Mouse (Mus musculus): Measurements from ENCODE around the gene Atoh7. TPM values are rescaled to one million over a fixed set of nuclear protein-coding genes. Genes with fewer than 3 reads are reported as not detected.

Atoh7 gene
- polyA plus RNA-seq, 1 experiment, result not detected

GRCm38 (mm10) chr10:63091915-63092314 lies 7.5 kb upstream of the Atoh7 start:
- no peak overlapping the region for H3K4me3 ChIP-seq (ENCODE audit: low read depth, low read length)
- H3K36me3 ChIP-seq (ENCODE audit: control insufficient read depth, insufficient read depth, low read length, poor library complexity, severe bottlenecking), result no peaks in the 10 kb centered on the region
- H3K4me1 ChIP-seq (ENCODE audit: control insufficient read depth, insufficient read depth, low read length), result peaks cover 3% of the 10 kb centered on the region
- H3K9ac ChIP-seq (ENCODE audit: low read depth, poor library complexity, severe bottlenecking), result no peak overlapping the region
- TF ChIP-seq POLR2A (IDR thresholded peaks at IDR 0.05; ENCODE audit: insufficient read depth, low read length), result no peak
- TF ChIP-seq CTCF (IDR thresholded peaks at IDR 0.05; ENCODE audit: low read depth, low read length), result no peak
- TF ChIP-seq EP300 (IDR thresholded peaks at IDR 0.05; ENCODE audit: insufficient read depth, low read depth, low read length), result no peak
- H3K27ac ChIP-seq (ENCODE audit: insufficient read depth, low read length), result no peak overlapping the region
- no peaks in the 10 kb centered on the region for H3K9me3 ChIP-seq (replicated peaks; ENCODE audit: control insufficient read depth, insufficient read depth, low read length, poor library complexity, severe bottlenecking)
- H3K27me3 ChIP-seq (ENCODE audit: control insufficient read depth, insufficient read depth, low read length, poor library complexity, severe bottlenecking), result 0 out of 2 replicates have a peak, but pooled peaks cover 2% of the 10 kb centered on the region

- TF ChIP-seq POLR2A (IDR thresholded peaks at IDR 0.05; ENCODE audit: insufficient read depth, low read length), result no peak
- no peak for TF ChIP-seq EP300 (IDR thresholded peaks at IDR 0.05; ENCODE audit: insufficient read depth, low read depth, low read length)
- no peak for TF ChIP-seq CTCF (IDR thresholded peaks at IDR 0.05; ENCODE audit: low read depth, low read length)
- no peak overlapping the region for H3K9ac ChIP-seq (ENCODE audit: low read depth, poor library complexity, severe bottlenecking)
- H3K9me3 ChIP-seq (replicated peaks; ENCODE audit: control insufficient read depth, insufficient read depth, low read length, poor library complexity, severe bottlenecking), result no peaks in the 10 kb centered on the region
- H3K4me1 ChIP-seq (ENCODE audit: control insufficient read depth, insufficient read depth, low read length), result peaks cover 3% of the 10 kb centered on the region
- no peaks in the 10 kb centered on the region for H3K36me3 ChIP-seq (ENCODE audit: control insufficient read depth, insufficient read depth, low read length, poor library complexity, severe bottlenecking)
- H3K4me3 ChIP-seq (ENCODE audit: low read depth, low read length), result no peak overlapping the region
- H3K27me3 ChIP-seq (ENCODE audit: control insufficient read depth, insufficient read depth, low read length, poor library complexity, severe bottlenecking), result peaks cover 2% of the 10 kb centered on the region; the same call in 1 of the 2 replicates
- no peak overlapping the region for H3K27ac ChIP-seq (ENCODE audit: insufficient read depth, low read length)
Observed at GRCm38 (mm10) chr10:63092616-63093550, 6.6 kb upstream of the Atoh7 start.

- TF ChIP-seq EP300 (IDR thresholded peaks at IDR 0.05; ENCODE audit: insufficient read depth, low read depth, low read length) (no peak), CTCF (IDR thresholded peaks at IDR 0.05; ENCODE audit: low read depth, low read length) (no peak), POLR2A (IDR thresholded peaks at IDR 0.05; ENCODE audit: insufficient read depth, low read length) (no peak)
- peaks cover 4% of the 10 kb centered on the region; the same call in 1 of the 2 replicates for H3K27me3 ChIP-seq (ENCODE audit: control insufficient read depth, insufficient read depth, low read length, poor library complexity, severe bottlenecking)
- no peaks in the 10 kb centered on the region for H3K4me1 ChIP-seq (ENCODE audit: control insufficient read depth, insufficient read depth, low read length)
- no peak overlapping the region for H3K4me3 ChIP-seq (ENCODE audit: low read depth, low read length)
- peaks cover 3% of the 10 kb centered on the region; the same call in 1 of the 2 replicates for H3K9me3 ChIP-seq (replicated peaks; ENCODE audit: control insufficient read depth, insufficient read depth, low read length, poor library complexity, severe bottlenecking)
- H3K27ac ChIP-seq (ENCODE audit: insufficient read depth, low read length), result no peak overlapping the region
- no peak overlapping the region for H3K9ac ChIP-seq (ENCODE audit: low read depth, poor library complexity, severe bottlenecking)
- H3K36me3 ChIP-seq (ENCODE audit: control insufficient read depth, insufficient read depth, low read length, poor library complexity, severe bottlenecking), result no peaks in the 10 kb centered on the region
Observed at GRCm38 (mm10) chr10:63096757-63097156, 2.7 kb upstream of the Atoh7 start.

GRCm38 (mm10) chr10:63098191-63098590 lies 1.3 kb upstream of the Atoh7 start:
- Histone ChIP-seq H3K36me3 (ENCODE audit: control insufficient read depth, insufficient read depth, low read length, poor library complexity, severe bottlenecking) (no peaks in the 10 kb centered on the region), H3K27me3 (ENCODE audit: control insufficient read depth, insufficient read depth, low read length, poor library complexity, severe bottlenecking) (peaks cover 4% of the 10 kb centered on the region; the same call in 1 of the 2 replicates), H3K9ac (ENCODE audit: low read depth, poor library complexity, severe bottlenecking) (no peak overlapping the region), H3K9me3 (replicated peaks; ENCODE audit: control insufficient read depth, insufficient read depth, low read length, poor library complexity, severe bottlenecking) (peaks cover 14% of the 10 kb centered on the region; the same call in 1 of the 2 replicates), H3K27ac (ENCODE audit: insufficient read depth, low read length) (no peak overlapping the region), H3K4me3 (ENCODE audit: low read depth, low read length) (no peak overlapping the region), H3K4me1 (ENCODE audit: control insufficient read depth, insufficient read depth, low read length) (no peaks in the 10 kb centered on the region)
- no peak for TF ChIP-seq CTCF (IDR thresholded peaks at IDR 0.05; ENCODE audit: low read depth, low read length)
- no peak for TF ChIP-seq EP300 (IDR thresholded peaks at IDR 0.05; ENCODE audit: insufficient read depth, low read depth, low read length)
- no peak for TF ChIP-seq POLR2A (IDR thresholded peaks at IDR 0.05; ENCODE audit: insufficient read depth, low read length)

- Histone ChIP-seq H3K9ac (ENCODE audit: low read depth, poor library complexity, severe bottlenecking) (peak overlapping the region; percentile 13), H3K27me3 (ENCODE audit: control insufficient read depth, insufficient read depth, low read length, poor library complexity, severe bottlenecking) (peaks cover 4% of the 10 kb centered on the region; the same call in 1 of the 2 replicates), H3K4me1 (ENCODE audit: control insufficient read depth, insufficient read depth, low read length) (no peaks in the 10 kb centered on the region), H3K27ac (ENCODE audit: insufficient read depth, low read length) (no peak overlapping the region), H3K36me3 (ENCODE audit: control insufficient read depth, insufficient read depth, low read length, poor library complexity, severe bottlenecking) (no peaks in the 10 kb centered on the region), H3K9me3 (replicated peaks; ENCODE audit: control insufficient read depth, insufficient read depth, low read length, poor library complexity, severe bottlenecking) (peaks cover 14% of the 10 kb centered on the region; the same call in 1 of the 2 replicates), H3K4me3 (ENCODE audit: low read depth, low read length) (peak overlapping the region; percentile 72)
- TF ChIP-seq CTCF (IDR thresholded peaks at IDR 0.05; ENCODE audit: low read depth, low read length), result no peak
- TF ChIP-seq POLR2A (IDR thresholded peaks at IDR 0.05; ENCODE audit: insufficient read depth, low read length), result no peak
- TF ChIP-seq EP300 (IDR thresholded peaks at IDR 0.05; ENCODE audit: insufficient read depth, low read depth, low read length), result no peak
Observed at GRCm38 (mm10) chr10:63099941-63100562, 601 bp downstream of the Atoh7 start.
